Mouse (Mus musculus) forebrain, embryonic 15.5 days (tissue): ENCODE measurements around the gene Syt2. TPM values are rescaled to one million over a fixed set of nuclear protein-coding genes. Genes with fewer than 3 reads are reported as not detected.

Experiments
- ATAC-seq: fragments of 200-750 bp; cut with Nextera tagmentation; replicated peaks from 2 replicates; pipeline ENCODE4 v1.8.0; 2017; ENCODE audit warnings: mild to moderate bottlenecking, moderate TSS enrichment, moderate library complexity
- H3K27ac ChIP-seq: fragments of 300-500 bp; sonication (generic); replicated peaks from 2 replicates; pipeline ENCODE4 v1.5.1; 2015; ENCODE audit warnings: mild to moderate bottlenecking, inconsistent platforms
- H3K27me3 ChIP-seq: fragments of 300-500 bp; sonication (generic); 2 replicates; pipeline ENCODE4 v1.6.1; 2015; ENCODE audit warnings: inconsistent platforms
- H3K36me3 ChIP-seq: fragments of 300-500 bp; sonication (generic); 2 replicates; pipeline ENCODE4 v1.6.1; 2015; ENCODE audit warnings: mild to moderate bottlenecking, inconsistent platforms
- H3K4me1 ChIP-seq: fragments of 300-500 bp; sonication (generic); 2 replicates; pipeline ENCODE4 v1.6.1; 2015; ENCODE audit warnings: inconsistent platforms
- H3K4me2 ChIP-seq: fragments of 300-500 bp; sonication (generic); replicated peaks from 2 replicates; pipeline ENCODE4 v1.6.1; 2015; ENCODE audit warnings: mild to moderate bottlenecking, inconsistent platforms
- H3K4me3 ChIP-seq: fragments of 300-500 bp; sonication (generic); 2 replicates; pipeline ENCODE4 v1.5.1; 2015; ENCODE audit warnings: mild to moderate bottlenecking, inconsistent platforms
- H3K9ac ChIP-seq: fragments of 300-500 bp; sonication (generic); replicated peaks from 2 replicates; pipeline ENCODE4 v1.6.1; 2015; ENCODE audit warnings: mild to moderate bottlenecking, inconsistent platforms
- H3K9me3 ChIP-seq: fragments of 300-500 bp; sonication (generic); 2 replicates; pipeline ENCODE4 v1.6.1; 2016; ENCODE audit warnings: inconsistent platforms
- WGBS: fragments of 180-500 bp; shearing (Covaris S2); methylation state at CpG from one replicate; pipeline ENCODE4 v1.1.7; 2015; ENCODE audit warnings: mixed read lengths; 5-methylcytosine and 5-hydroxymethylcytosine counted together
- polyA plus RNA-seq: library from polyadenylated mRNA; unstranded; fragments of >200 nt; fragmentation: Nextera tagmentation; extraction: Ambion mirVana; gene quantifications from 2 replicates; pipeline ENCODE4 v1.2.1, GENCODE M21; 2015

Gene Syt2
- polyA plus RNA-seq, 1 experiment from 2014 or later = 1.2 TPM

DNA sequence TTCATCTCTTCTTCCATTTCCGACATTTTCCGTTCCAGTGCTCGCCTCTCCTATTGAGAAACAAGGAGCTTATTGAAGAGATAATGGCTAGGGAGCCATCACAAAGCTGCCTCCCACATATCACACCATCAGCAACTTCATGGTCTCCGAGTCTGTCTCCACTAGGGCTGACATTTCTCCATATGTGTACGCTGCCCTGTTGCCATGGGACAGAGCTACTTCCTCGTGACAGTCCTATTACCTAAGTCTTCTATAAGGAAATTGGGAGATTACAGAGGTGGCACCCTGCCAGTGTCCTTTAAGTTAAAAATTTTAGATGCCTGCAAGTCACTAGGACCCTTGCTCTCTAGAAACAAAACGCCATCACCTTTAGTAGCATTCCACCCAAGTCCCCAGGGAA lies 125.5 kb downstream of the Syt2 start:
- Histone ChIP-seq H3K4me3 (no peak overlapping the region), H3K4me2 (no peak overlapping the region), H3K4me1 (no peaks in the 10 kb centered on the region), H3K27ac (no peak overlapping the region), H3K9ac (no peak overlapping the region), H3K36me3 (peaks cover 13% of the 10 kb centered on the region), H3K27me3 (no peaks in the 10 kb centered on the region), H3K9me3 (no peaks in the 10 kb centered on the region)
- 88% methylated on average over 7 of the region's 7 CpGs for WGBS
- no peak for ATAC-seq

DNA sequence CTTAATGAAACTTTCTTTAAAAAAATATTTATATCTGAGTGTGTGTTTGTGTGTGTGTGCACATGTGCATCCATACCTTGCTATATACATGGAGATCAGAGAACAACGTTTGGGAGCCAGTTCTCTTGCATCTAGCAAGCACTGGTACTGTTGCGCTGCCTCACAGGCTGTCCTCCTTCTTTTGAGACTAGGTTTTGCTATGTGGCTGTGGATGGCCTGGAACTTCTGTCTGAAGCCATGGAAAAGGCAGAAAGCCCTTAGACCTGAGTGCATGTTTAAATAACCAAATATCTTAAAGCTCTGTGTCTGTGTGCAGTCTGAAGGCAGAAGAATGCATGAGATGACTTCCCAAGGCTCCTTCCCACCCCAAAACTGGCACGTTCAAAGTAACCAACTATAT lies 126.3 kb downstream of the Syt2 start:
- no peak overlapping the region for H3K27ac ChIP-seq
- no peak overlapping the region for H3K4me3 ChIP-seq
- no peak for ATAC-seq
- H3K27me3 ChIP-seq = no peaks in the 10 kb centered on the region
- no peaks in the 10 kb centered on the region for H3K4me1 ChIP-seq
- no peaks in the 10 kb centered on the region for H3K9me3 ChIP-seq
- WGBS = 86% methylated on average over 3 of the region's 3 CpGs
- no peak overlapping the region for H3K9ac ChIP-seq
- peaks cover 13% of the 10 kb centered on the region for H3K36me3 ChIP-seq
- no peak overlapping the region for H3K4me2 ChIP-seq

DNA sequence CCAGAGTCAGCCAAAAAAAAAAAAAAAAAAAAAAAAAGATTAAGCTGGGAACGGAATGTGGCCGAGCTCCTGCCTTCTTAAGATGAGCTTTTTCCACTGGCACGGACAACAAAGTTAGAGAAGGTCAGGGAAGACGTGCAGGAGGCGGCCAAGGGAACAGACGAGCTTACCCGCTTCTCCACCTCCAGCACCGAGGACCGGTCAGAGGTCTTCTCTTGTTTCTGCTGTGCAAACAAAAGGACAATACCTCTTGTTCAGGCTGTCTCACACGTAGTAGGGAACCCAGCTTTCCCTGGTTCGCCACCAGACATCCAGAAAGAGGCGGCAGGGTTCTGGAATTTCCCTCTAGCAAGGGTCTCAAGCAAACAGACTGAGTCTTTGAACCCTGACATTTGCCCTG lies 126.8 kb downstream of the Syt2 start:
- WGBS = 48% methylated on average over 12 of the region's 12 CpGs
- H3K4me1 ChIP-seq = no peaks in the 10 kb centered on the region
- ATAC-seq = no peak
- H3K27ac ChIP-seq = no peak overlapping the region
- H3K9me3 ChIP-seq = no peaks in the 10 kb centered on the region
- H3K4me3 ChIP-seq = no peak overlapping the region
- no peak overlapping the region for H3K9ac ChIP-seq
- H3K4me2 ChIP-seq = no peak overlapping the region
- H3K27me3 ChIP-seq = no peaks in the 10 kb centered on the region
- H3K36me3 ChIP-seq = peaks cover 13% of the 10 kb centered on the region

DNA sequence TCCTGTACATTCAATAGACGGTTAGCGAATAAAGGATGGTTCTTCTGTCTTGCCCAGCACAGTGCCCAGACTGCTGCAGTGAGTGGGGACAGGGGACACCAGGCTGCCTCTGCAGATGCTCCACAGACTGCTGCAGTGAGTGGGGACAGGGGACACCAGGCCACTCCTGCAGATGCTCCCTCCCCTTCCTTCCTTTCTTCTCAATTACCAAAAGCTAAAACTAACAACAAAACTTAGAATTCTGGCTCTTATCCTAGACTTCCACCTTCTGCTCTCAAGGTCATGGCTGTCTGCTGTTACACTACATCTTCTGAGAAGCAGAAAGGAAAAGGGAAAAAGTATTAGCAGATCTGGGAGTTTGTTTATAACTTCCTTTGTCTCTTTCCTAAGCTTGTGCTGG lies 127.8 kb downstream of the Syt2 start:
- peaks cover 9% of the 10 kb centered on the region for H3K36me3 ChIP-seq
- H3K4me1 ChIP-seq = no peaks in the 10 kb centered on the region
- H3K27ac ChIP-seq = no peak overlapping the region
- no peak overlapping the region for H3K9ac ChIP-seq
- no peaks in the 10 kb centered on the region for H3K9me3 ChIP-seq
- ATAC-seq = no peak
- H3K4me2 ChIP-seq = no peak overlapping the region
- no peak overlapping the region for H3K4me3 ChIP-seq
- 79% methylated on average over 2 of the region's 2 CpGs for WGBS
- H3K27me3 ChIP-seq = no peaks in the 10 kb centered on the region

DNA sequence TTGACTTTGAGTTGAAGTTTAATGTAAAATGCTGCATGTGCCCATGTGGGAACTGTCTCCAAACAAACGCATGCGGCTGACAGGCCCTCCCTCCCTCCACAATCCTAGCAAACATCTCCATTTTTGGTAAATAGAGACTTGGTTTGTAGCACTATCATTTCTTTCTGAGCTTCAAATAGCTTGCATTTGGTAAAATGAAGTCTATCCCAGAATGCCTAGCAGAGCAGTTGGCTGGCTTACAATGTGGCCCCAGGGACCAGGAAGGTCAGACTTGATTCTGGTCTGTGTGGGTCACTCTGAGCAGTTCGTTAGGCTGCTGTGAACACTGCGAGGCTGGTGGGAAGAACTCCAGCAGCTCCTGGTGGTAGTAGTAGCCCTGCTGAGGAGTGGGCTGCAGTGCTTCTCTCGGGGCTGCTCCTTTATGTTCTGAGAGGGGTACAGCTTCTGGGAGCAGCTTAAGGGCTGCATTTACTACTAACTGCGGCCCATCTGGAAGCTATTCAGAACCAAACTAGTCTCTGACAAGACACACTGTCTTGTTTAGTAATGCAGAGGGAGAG lies 128.3 kb downstream of the Syt2 start:
- H3K9me3 ChIP-seq = no peaks in the 10 kb centered on the region
- peaks cover 9% of the 10 kb centered on the region for H3K36me3 ChIP-seq
- H3K4me2 ChIP-seq = no peak overlapping the region
- no peaks in the 10 kb centered on the region for H3K27me3 ChIP-seq
- no peaks in the 10 kb centered on the region for H3K4me1 ChIP-seq
- no peak for ATAC-seq
- H3K27ac ChIP-seq = no peak overlapping the region
- no peak overlapping the region for H3K9ac ChIP-seq
- 59% methylated on average over 6 of the region's 6 CpGs for WGBS
- no peak overlapping the region for H3K4me3 ChIP-seq

DNA sequence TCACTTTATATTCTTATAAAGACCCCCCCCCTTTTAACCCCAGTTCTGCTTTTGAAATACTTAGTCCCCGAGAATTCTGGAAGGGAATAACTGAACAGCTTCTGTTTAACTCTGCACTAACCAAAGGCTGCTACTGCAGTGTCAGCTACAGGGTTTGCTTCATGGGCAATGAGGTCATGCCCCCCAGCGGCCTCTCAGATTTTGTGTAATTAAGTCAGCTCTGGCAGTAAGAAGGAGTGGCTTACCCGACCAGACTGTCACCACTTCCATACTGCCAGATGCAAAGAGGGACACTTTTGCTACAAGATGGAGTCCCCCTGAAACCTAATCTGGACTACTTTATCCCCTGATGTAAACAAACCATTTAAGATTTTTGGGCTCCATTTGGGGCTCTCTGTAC lies 129.2 kb downstream of the Syt2 start:
- Histone ChIP-seq H3K27me3 (no peaks in the 10 kb centered on the region), H3K9me3 (no peaks in the 10 kb centered on the region), H3K9ac (no peak overlapping the region), H3K27ac (no peak overlapping the region), H3K36me3 (peaks cover 9% of the 10 kb centered on the region), H3K4me3 (no peak overlapping the region), H3K4me1 (no peaks in the 10 kb centered on the region), H3K4me2 (no peak overlapping the region)
- no peak for ATAC-seq
- 54% methylated on average over 3 of the region's 3 CpGs for WGBS

DNA sequence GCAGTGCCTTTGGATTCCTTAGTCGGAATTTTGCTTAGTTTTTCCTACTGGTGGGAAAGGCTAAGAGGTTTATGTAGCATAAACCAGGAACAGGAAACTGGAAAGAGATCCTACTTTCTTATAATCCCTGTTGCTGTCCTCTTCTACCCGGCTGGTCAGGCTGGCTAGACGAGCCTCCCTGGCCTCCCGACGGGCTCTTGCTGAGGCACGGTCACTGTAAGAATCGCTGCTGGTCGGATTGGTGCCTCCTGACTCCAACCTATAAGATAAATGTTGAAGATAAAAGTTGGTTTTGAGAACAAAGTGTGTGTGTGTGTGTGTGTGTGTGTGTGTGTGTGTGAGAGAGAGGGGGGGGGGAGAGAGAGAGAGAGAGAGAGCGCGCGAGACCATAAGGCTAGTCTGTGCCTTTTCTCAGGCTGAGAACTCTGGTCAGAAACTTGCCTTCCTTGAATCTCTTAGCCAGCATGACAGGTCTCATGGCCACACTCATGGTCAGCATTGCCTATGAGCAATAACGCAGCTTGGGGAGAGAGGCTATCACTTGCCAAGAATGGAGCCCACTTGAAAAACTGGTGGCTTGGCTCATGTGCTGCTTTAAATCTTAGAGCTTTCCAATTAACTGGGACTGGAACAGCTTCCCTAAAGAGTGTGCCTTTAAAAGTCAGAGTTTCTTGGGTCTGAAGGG lies 130.9 kb downstream of the Syt2 start:
- Histone ChIP-seq H3K27ac (no peak overlapping the region), H3K36me3 (peaks cover 9% of the 10 kb centered on the region), H3K9ac (no peak overlapping the region), H3K9me3 (no peaks in the 10 kb centered on the region), H3K4me3 (no peak overlapping the region), H3K4me2 (no peak overlapping the region), H3K4me1 (no peaks in the 10 kb centered on the region), H3K27me3 (no peaks in the 10 kb centered on the region)
- ATAC-seq = no peak
- WGBS = 87% methylated on average over 12 of the region's 12 CpGs

DNA sequence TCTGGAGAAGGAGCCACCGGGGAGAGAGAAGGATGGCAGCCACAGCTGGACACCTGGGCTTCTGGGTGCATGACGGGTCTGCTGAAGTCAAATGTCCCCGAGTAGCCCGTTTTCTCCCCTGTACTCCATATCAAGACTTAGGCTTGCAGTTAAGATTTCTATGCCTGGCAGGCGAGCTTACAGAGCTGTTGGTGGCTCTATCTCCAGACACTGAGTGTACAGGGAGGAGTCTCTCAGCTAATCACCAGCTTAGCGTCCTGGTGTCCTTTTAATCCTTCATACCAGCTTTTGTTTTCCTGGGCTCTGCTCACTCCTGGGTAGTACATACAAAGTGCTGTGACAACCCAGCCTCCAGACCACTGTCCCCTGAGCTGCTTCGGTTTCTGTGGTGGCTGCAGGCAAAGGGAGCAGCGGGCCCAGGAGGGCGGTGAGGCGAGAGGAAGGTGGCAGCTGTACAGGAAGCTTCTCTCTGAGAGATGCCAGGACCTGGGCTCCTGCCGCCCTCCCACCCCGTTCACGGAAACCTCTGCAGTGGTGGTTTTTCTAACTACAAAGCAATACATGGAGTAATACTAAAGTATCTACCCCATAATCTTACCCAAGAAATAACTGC lies 131.6 kb downstream of the Syt2 start:
- Histone ChIP-seq H3K36me3 (peaks cover 9% of the 10 kb centered on the region), H3K27me3 (no peaks in the 10 kb centered on the region), H3K4me3 (no peak overlapping the region), H3K4me1 (no peaks in the 10 kb centered on the region), H3K27ac (no peak overlapping the region), H3K9ac (no peak overlapping the region), H3K4me2 (no peak overlapping the region), H3K9me3 (no peaks in the 10 kb centered on the region)
- WGBS = 39% methylated on average over 13 of the region's 13 CpGs
- no peak for ATAC-seq

DNA sequence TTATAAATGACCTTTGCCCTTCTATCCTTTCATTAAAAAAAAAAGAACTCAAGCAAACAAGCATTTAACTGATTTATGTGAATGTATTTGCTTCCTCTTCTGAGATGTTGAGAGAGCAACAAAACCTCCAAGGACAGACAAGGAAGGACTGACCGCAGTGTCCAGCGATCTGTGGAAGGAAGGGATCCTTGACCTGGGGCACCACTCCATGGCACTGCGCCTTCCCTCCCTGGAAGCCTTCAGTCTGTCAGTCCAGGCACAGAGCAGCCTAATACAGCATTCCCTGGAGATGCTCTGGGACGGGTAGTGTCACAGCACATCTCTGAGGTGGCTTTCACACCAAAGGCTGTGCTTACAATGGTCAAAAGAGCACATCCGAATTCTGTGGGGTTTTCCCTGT lies 136.3 kb downstream of the Syt2 start:
- Histone ChIP-seq H3K27ac (no peak overlapping the region), H3K9me3 (no peaks in the 10 kb centered on the region), H3K9ac (no peak overlapping the region), H3K4me1 (no peaks in the 10 kb centered on the region), H3K27me3 (no peaks in the 10 kb centered on the region), H3K4me2 (no peak overlapping the region), H3K4me3 (no peak overlapping the region), H3K36me3 (0 out of 2 replicates have a peak, but pooled peaks cover 2% of the 10 kb centered on the region)
- ATAC-seq = no peak
- WGBS = 90% methylated on average over 5 of the region's 5 CpGs

DNA sequence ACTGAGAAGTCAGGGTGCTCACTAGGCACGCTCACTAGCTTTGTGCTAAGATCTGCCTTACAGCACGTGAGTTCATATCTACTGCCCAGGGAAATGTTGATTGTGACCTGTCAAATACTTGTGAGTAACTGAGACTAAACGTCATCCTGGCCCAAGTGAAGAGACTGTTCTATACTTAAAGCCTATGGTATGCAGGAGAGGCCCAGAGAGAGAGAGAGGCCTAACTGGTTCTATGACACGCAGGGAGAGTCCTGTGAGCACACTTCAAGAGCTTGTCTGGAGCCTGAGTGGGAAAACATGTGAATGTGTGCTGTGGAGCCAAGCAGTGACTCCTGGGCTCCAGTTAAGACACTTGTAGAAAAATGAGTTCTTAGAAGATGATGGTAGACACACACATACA lies 137.5 kb downstream of the Syt2 start:
- ATAC-seq = no peak
- WGBS = 88% methylated on average over 4 of the region's 4 CpGs

DNA sequence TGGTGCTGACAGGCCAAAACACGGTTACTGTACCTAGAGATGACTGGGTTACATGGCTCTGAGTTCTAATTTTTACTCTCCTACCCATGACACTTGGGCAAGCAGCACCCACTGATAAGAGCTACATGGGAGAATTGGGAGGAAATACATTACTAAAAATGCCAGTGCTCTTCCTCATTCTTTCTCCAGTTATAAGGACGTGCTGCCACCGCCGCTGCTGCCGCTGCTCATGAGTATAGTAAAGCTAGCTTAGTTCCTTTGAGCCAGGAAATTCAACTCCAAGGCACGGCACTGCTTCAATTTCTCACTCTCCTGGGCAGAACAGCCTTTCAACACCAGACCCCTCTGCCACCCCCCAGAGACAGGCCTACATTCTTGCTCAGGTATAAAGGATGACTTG lies 138.0 kb downstream of the Syt2 start:
- no peak for ATAC-seq
- H3K27me3 ChIP-seq = no peaks in the 10 kb centered on the region
- no peaks in the 10 kb centered on the region for H3K4me1 ChIP-seq
- WGBS = 83% methylated on average over 6 of the region's 6 CpGs
- H3K4me3 ChIP-seq = no peak overlapping the region
- H3K36me3 ChIP-seq = 0 out of 2 replicates have a peak, but pooled peaks cover 2% of the 10 kb centered on the region
- no peaks in the 10 kb centered on the region for H3K9me3 ChIP-seq
- H3K9ac ChIP-seq = no peak overlapping the region
- no peak overlapping the region for H3K27ac ChIP-seq
- H3K4me2 ChIP-seq = no peak overlapping the region

More for the DNA sequence above, 137.5 kb downstream of the Syt2 start:
- Histone ChIP-seq H3K9me3 (no peaks in the 10 kb centered on the region), H3K27me3 (no peaks in the 10 kb centered on the region), H3K4me1 (no peaks in the 10 kb centered on the region), H3K4me3 (no peak overlapping the region), H3K4me2 (no peak overlapping the region), H3K9ac (no peak overlapping the region), H3K27ac (no peak overlapping the region), H3K36me3 (0 out of 2 replicates have a peak, but pooled peaks cover 2% of the 10 kb centered on the region)

DNA sequence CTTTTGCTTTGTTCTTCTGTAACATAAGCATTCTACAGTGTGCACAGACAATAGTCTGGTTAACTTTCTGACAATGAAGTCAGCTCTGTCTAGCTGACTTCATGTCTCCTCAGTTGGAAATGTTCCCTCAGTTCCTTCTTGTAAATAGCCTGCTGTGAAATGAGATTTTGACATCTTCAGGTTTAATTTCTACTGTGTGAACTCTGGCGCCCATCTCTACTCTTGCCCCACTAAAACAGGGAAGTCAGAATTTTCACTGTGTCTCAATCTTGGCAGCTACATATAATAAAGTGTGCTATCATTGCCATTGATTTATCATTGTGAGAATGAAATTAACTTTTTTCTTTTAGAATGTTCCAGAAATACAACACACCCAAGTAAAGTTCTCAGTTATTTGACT lies 138.4 kb downstream of the Syt2 start:
- H3K36me3 ChIP-seq = 0 out of 2 replicates have a peak, but pooled peaks cover 2% of the 10 kb centered on the region
- no peaks in the 10 kb centered on the region for H3K4me1 ChIP-seq
- H3K27ac ChIP-seq = no peak overlapping the region
- no peaks in the 10 kb centered on the region for H3K27me3 ChIP-seq
- WGBS = 95% methylated on average over 1 of the region's 1 CpGs
- no peak overlapping the region for H3K4me2 ChIP-seq
- H3K4me3 ChIP-seq = no peak overlapping the region
- H3K9ac ChIP-seq = no peak overlapping the region
- no peaks in the 10 kb centered on the region for H3K9me3 ChIP-seq
- no peak for ATAC-seq
